Mouse (Mus musculus): ENCODE results near the gene E030018B13Rik. TPM values are rescaled to one million over a fixed set of nuclear protein-coding genes. Genes with fewer than 3 reads are reported as not detected.

E030018B13Rik gene
- polyA plus RNA-seq, 1 experiment, result not detected

- Histone ChIP-seq H3K36me3 (ENCODE audit: control insufficient read depth, insufficient read depth, low read length, poor library complexity, severe bottlenecking) (no peaks in the 10 kb centered on the region), H3K9me3 (replicated peaks; ENCODE audit: control insufficient read depth, insufficient read depth, low read length, poor library complexity, severe bottlenecking) (no peaks in the 10 kb centered on the region), H3K4me1 (ENCODE audit: control insufficient read depth, insufficient read depth, low read length) (peaks cover 2% of the 10 kb centered on the region), H3K9ac (ENCODE audit: low read depth, poor library complexity, severe bottlenecking) (no peak overlapping the region), H3K27me3 (ENCODE audit: control insufficient read depth, insufficient read depth, low read length, poor library complexity, severe bottlenecking) (no peaks in the 10 kb centered on the region), H3K27ac (ENCODE audit: insufficient read depth, low read length) (no peak overlapping the region), H3K4me3 (ENCODE audit: low read depth, low read length) (no peak overlapping the region)
- TF ChIP-seq EP300 (IDR thresholded peaks at IDR 0.05; ENCODE audit: insufficient read depth, low read depth, low read length) (no peak), CTCF (IDR thresholded peaks at IDR 0.05; ENCODE audit: low read depth, low read length) (no peak), POLR2A (IDR thresholded peaks at IDR 0.05; ENCODE audit: insufficient read depth, low read length) (no peak)
These were observed 21.4 kb upstream of the E030018B13Rik start for GRCm38 (mm10) chr7:63895223-63895622.

- Histone ChIP-seq H3K27ac (ENCODE audit: insufficient read depth, low read length) (no peak overlapping the region), H3K9ac (ENCODE audit: low read depth, poor library complexity, severe bottlenecking) (peak overlapping the region; percentile 41; the same call in 1 of the 2 replicates), H3K4me3 (ENCODE audit: low read depth, low read length) (peak overlapping the region; percentile 38), H3K9me3 (replicated peaks; ENCODE audit: control insufficient read depth, insufficient read depth, low read length, poor library complexity, severe bottlenecking) (no peaks in the 10 kb centered on the region), H3K27me3 (ENCODE audit: control insufficient read depth, insufficient read depth, low read length, poor library complexity, severe bottlenecking) (no peaks in the 10 kb centered on the region), H3K36me3 (ENCODE audit: control insufficient read depth, insufficient read depth, low read length, poor library complexity, severe bottlenecking) (no peaks in the 10 kb centered on the region), H3K4me1 (ENCODE audit: control insufficient read depth, insufficient read depth, low read length) (peaks cover 6% of the 10 kb centered on the region)
- TF ChIP-seq POLR2A (IDR thresholded peaks at IDR 0.05; ENCODE audit: insufficient read depth, low read length) (no peak), EP300 (IDR thresholded peaks at IDR 0.05; ENCODE audit: insufficient read depth, low read depth, low read length) (no peak), CTCF (IDR thresholded peaks at IDR 0.05; ENCODE audit: low read depth, low read length) (no peak)
These were observed 20.2 kb upstream of the E030018B13Rik start for GRCm38 (mm10) chr7:63896276-63896967.

- H3K4me1 ChIP-seq (ENCODE audit: control insufficient read depth, insufficient read depth, low read length), result peaks cover 6% of the 10 kb centered on the region
- no peaks in the 10 kb centered on the region for H3K9me3 ChIP-seq (replicated peaks; ENCODE audit: control insufficient read depth, insufficient read depth, low read length, poor library complexity, severe bottlenecking)
- no peaks in the 10 kb centered on the region for H3K36me3 ChIP-seq (ENCODE audit: control insufficient read depth, insufficient read depth, low read length, poor library complexity, severe bottlenecking)
- peak overlapping the region; percentile 38 for H3K4me3 ChIP-seq (ENCODE audit: low read depth, low read length)
- peak overlapping the region; percentile 3 for H3K27ac ChIP-seq (ENCODE audit: insufficient read depth, low read length)
- no peaks in the 10 kb centered on the region for H3K27me3 ChIP-seq (ENCODE audit: control insufficient read depth, insufficient read depth, low read length, poor library complexity, severe bottlenecking)
- TF ChIP-seq CTCF (IDR thresholded peaks at IDR 0.05; ENCODE audit: low read depth, low read length), result peak; percentile 37
- no peak for TF ChIP-seq POLR2A (IDR thresholded peaks at IDR 0.05; ENCODE audit: insufficient read depth, low read length)
- TF ChIP-seq EP300 (IDR thresholded peaks at IDR 0.05; ENCODE audit: insufficient read depth, low read depth, low read length), result no peak
- peak overlapping the region; percentile 41; the same call in 1 of the 2 replicates for H3K9ac ChIP-seq (ENCODE audit: low read depth, poor library complexity, severe bottlenecking)
These were observed 19.6 kb upstream of the E030018B13Rik start for GRCm38 (mm10) chr7:63896968-63897468.

GRCm38 (mm10) chr7:63897655-63898054 lies 19.0 kb upstream of the E030018B13Rik start:
- H3K4me1 ChIP-seq (ENCODE audit: control insufficient read depth, insufficient read depth, low read length), result peaks cover 6% of the 10 kb centered on the region
- TF ChIP-seq POLR2A (IDR thresholded peaks at IDR 0.05; ENCODE audit: insufficient read depth, low read length), result no peak
- no peak for TF ChIP-seq CTCF (IDR thresholded peaks at IDR 0.05; ENCODE audit: low read depth, low read length)
- no peak for TF ChIP-seq EP300 (IDR thresholded peaks at IDR 0.05; ENCODE audit: insufficient read depth, low read depth, low read length)
- 0 out of 2 replicates have a peak overlapping the region, but pooled peaks have one; percentile 41 for H3K9ac ChIP-seq (ENCODE audit: low read depth, poor library complexity, severe bottlenecking)
- peak overlapping the region; percentile 3 for H3K27ac ChIP-seq (ENCODE audit: insufficient read depth, low read length)
- peak overlapping the region; percentile 38; the same call in 1 of the 2 replicates for H3K4me3 ChIP-seq (ENCODE audit: low read depth, low read length)
- no peaks in the 10 kb centered on the region for H3K36me3 ChIP-seq (ENCODE audit: control insufficient read depth, insufficient read depth, low read length, poor library complexity, severe bottlenecking)
- H3K9me3 ChIP-seq (replicated peaks; ENCODE audit: control insufficient read depth, insufficient read depth, low read length, poor library complexity, severe bottlenecking), result no peaks in the 10 kb centered on the region
- H3K27me3 ChIP-seq (ENCODE audit: control insufficient read depth, insufficient read depth, low read length, poor library complexity, severe bottlenecking), result no peaks in the 10 kb centered on the region

- no peak overlapping the region for H3K4me3 ChIP-seq (ENCODE audit: low read depth, low read length)
- peaks cover 9% of the 10 kb centered on the region for H3K4me1 ChIP-seq (ENCODE audit: control insufficient read depth, insufficient read depth, low read length)
- no peak overlapping the region for H3K9ac ChIP-seq (ENCODE audit: low read depth, poor library complexity, severe bottlenecking)
- H3K9me3 ChIP-seq (replicated peaks; ENCODE audit: control insufficient read depth, insufficient read depth, low read length, poor library complexity, severe bottlenecking), result no peaks in the 10 kb centered on the region
- H3K27me3 ChIP-seq (ENCODE audit: control insufficient read depth, insufficient read depth, low read length, poor library complexity, severe bottlenecking), result no peaks in the 10 kb centered on the region
- TF ChIP-seq EP300 (IDR thresholded peaks at IDR 0.05; ENCODE audit: insufficient read depth, low read depth, low read length) (no peak), POLR2A (IDR thresholded peaks at IDR 0.05; ENCODE audit: insufficient read depth, low read length) (no peak), CTCF (IDR thresholded peaks at IDR 0.05; ENCODE audit: low read depth, low read length) (no peak)
- H3K36me3 ChIP-seq (ENCODE audit: control insufficient read depth, insufficient read depth, low read length, poor library complexity, severe bottlenecking), result no peaks in the 10 kb centered on the region
- no peak overlapping the region for H3K27ac ChIP-seq (ENCODE audit: insufficient read depth, low read length)
These were observed 18.5 kb upstream of the E030018B13Rik start for GRCm38 (mm10) chr7:63898201-63898600.

- Histone ChIP-seq H3K27me3 (ENCODE audit: control insufficient read depth, insufficient read depth, low read length, poor library complexity, severe bottlenecking) (no peaks in the 10 kb centered on the region), H3K4me1 (ENCODE audit: control insufficient read depth, insufficient read depth, low read length) (peaks cover 9% of the 10 kb centered on the region), H3K9me3 (replicated peaks; ENCODE audit: control insufficient read depth, insufficient read depth, low read length, poor library complexity, severe bottlenecking) (no peaks in the 10 kb centered on the region), H3K27ac (ENCODE audit: insufficient read depth, low read length) (no peak overlapping the region), H3K36me3 (ENCODE audit: control insufficient read depth, insufficient read depth, low read length, poor library complexity, severe bottlenecking) (no peaks in the 10 kb centered on the region), H3K4me3 (ENCODE audit: low read depth, low read length) (no peak overlapping the region), H3K9ac (ENCODE audit: low read depth, poor library complexity, severe bottlenecking) (no peak overlapping the region)
- TF ChIP-seq POLR2A (IDR thresholded peaks at IDR 0.05; ENCODE audit: insufficient read depth, low read length), result no peak
- TF ChIP-seq EP300 (IDR thresholded peaks at IDR 0.05; ENCODE audit: insufficient read depth, low read depth, low read length), result no peak
- TF ChIP-seq CTCF (IDR thresholded peaks at IDR 0.05; ENCODE audit: low read depth, low read length), result no peak
These were observed 16.7 kb upstream of the E030018B13Rik start for GRCm38 (mm10) chr7:63899925-63900324.

Data from ES-Bruce4 (cell line).